Mouse (Mus musculus) 3T3-L1 (cell line): ENCODE measurements at regions not wholly inside any gene's neighbourhood (a gene's known extent, or its start where the extent isn't known, plus 50 kb on each side); places are given as distances from the start of the nearest gene placed in this dataset.
"Not testable (repeated sequence)": the region's sequence is repeated elsewhere in the genome, so short reads cannot be mapped to it uniquely, and the experiment has no call there.

Experiments
- DNase-seq: peaks from one replicate; pipeline ENCODE4 v3.0.0-alpha.2; 2015; ENCODE audit warnings: low read depth, low spot score

- DNase-seq, result not testable (repeated sequence)
These were observed 105.7 kb upstream of the Afdn start for GRCm38 (mm10) chr17:13654606-13655005.

- DNase-seq, result no peak
These were observed 104.3 kb upstream of the Afdn start for GRCm38 (mm10) chr17:13656065-13656464.

- peak; percentile 74 for DNase-seq
These were observed 103.7 kb upstream of the Afdn start for GRCm38 (mm10) chr17:13656485-13657181.

- no peak for DNase-seq
These were observed 103.2 kb upstream of the Afdn start for GRCm38 (mm10) chr17:13657182-13657562.

GRCm38 (mm10) chr17:13657656-13658292, 102.6 kb upstream of the Afdn start:
- DNase-seq, result no peak

- DNase-seq, result no peak
These were observed 101.9 kb upstream of the Afdn start for GRCm38 (mm10) chr17:13658321-13658978.

GRCm38 (mm10) chr17:13659103-13659502, 101.2 kb upstream of the Afdn start:
- no peak for DNase-seq

GRCm38 (mm10) chr17:13659943-13660342, 100.4 kb upstream of the Afdn start:
- DNase-seq, result no peak

GRCm38 (mm10) chr17:13661023-13661422, 99.3 kb upstream of the Afdn start:
- DNase-seq, result no peak

GRCm38 (mm10) chr17:13662152-13662551, 98.2 kb upstream of the Afdn start:
- DNase-seq, result no peak
